Mouse (Mus musculus): ENCODE measurements at regions not wholly inside any gene's neighbourhood (a gene's known extent, or its start where the extent isn't known, plus 50 kb on each side); places are given as distances from the start of the nearest gene placed in this dataset.

DNA sequence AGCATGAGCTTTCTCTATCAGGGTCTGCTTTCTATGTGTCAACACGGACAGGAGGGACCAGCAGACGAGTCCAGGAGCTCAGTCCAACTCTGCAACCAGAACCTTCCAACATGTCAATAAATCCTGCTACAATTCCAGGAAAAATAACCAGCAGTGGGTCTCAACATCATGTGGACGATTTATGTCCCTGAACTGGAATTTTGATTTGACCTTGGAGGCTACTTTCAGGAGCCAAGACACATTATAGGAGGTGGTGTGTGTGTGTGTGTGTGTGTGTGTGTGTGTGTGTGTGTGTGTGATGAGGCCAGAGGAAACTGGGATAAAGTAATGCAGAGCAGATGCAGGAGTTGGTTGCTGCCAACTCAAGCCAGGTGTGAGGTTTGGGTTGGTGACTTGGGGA, 107.8 kb downstream of the Edn3 start:
- TF ChIP-seq POLR2A (IDR thresholded peaks at IDR 0.05; ENCODE audit: low read depth, low read length), result no peak
- TF ChIP-seq CTCF (IDR thresholded peaks at IDR 0.05; ENCODE audit: borderline replicate concordance, insufficient read depth, low read length), result no peak
